In genomic region chr9:56774231-56774630, GRCm38 (mm10) we compare ENCODE assay signal across 8 mouse cellular contexts. TPM values are rescaled to one million over a fixed set of nuclear protein-coding genes. Genes with fewer than 3 reads are reported as not detected.
DNase-seq lines count a peak whose midpoint lies in the region; ATAC-seq lines count a peak whose summit lies in the region.

No protein-coding gene starts in this region.

- no peak for ATAC-seq in midbrain, embryonic 16.5 days
- ATAC-seq in liver, embryonic 11.5 days (replicated peaks; ENCODE audit: low FRiP score): no peak
- ATAC-seq in monocyte, adult 5-6 weeks (replicated peaks; ENCODE audit: insufficient number of reproducible peaks, low FRiP score, low TSS enrichment, poor library complexity, severe bottlenecking): no peak

- H3K4me3 ChIP-seq in midbrain, embryonic 10.5 days: no peak overlapping the region
- no peak overlapping the region for H3K4me3 ChIP-seq in midbrain, embryonic 16.5 days (ENCODE audit: low read depth, low read length)
- H3K4me3 ChIP-seq in liver, embryonic 11.5 days (ENCODE audit: low read depth, low read length): no peak overlapping the region

- DNase-seq in midbrain, embryonic 10.5 days (ENCODE audit: low spot score): peak; percentile 51
- DNase-seq in R1 (ENCODE audit: low read depth, low spot score): peak; percentile 70
- DNase-seq in cerebellum, adult 9-11 months: peak; percentile 66
- DNase-seq in gastrocnemius, postnatal 14 days: peak; percentile 53
- peak; percentile 40 for DNase-seq in liver, embryonic 11.5 days (ENCODE audit: low spot score)
- DNase-seq in right cerebral cortex, postnatal 14 days: peak; percentile 59

- H3K27me3 ChIP-seq in midbrain, embryonic 10.5 days (ENCODE audit: low read depth, poor library complexity, severe bottlenecking): peaks cover 8% of the 10 kb centered on the region; the same call in 1 of the 2 replicates
- H3K27me3 ChIP-seq in midbrain, embryonic 16.5 days (ENCODE audit: control insufficient read depth, insufficient read depth, low read depth, low read length): no peaks in the 10 kb centered on the region
- H3K27me3 ChIP-seq in liver, embryonic 11.5 days (replicated peaks; ENCODE audit: control insufficient read depth, insufficient read depth, low read length): peaks cover 2% of the 10 kb centered on the region; the same call in 1 of the 2 replicates

- WGBS in midbrain, embryonic 10.5 days: 51% methylated on average over 6 of the region's 6 CpGs
- 59% methylated on average over 6 of the region's 6 CpGs for WGBS in midbrain, embryonic 16.5 days
- 37% methylated on average over 6 of the region's 6 CpGs for WGBS in liver, embryonic 11.5 days

- peaks cover 17% of the 10 kb centered on the region for H3K4me1 ChIP-seq in midbrain, embryonic 10.5 days
- H3K4me1 ChIP-seq in midbrain, embryonic 16.5 days (ENCODE audit: control insufficient read depth, insufficient read depth, low read length): peaks cover 14% of the 10 kb centered on the region
- H3K4me1 ChIP-seq in liver, embryonic 11.5 days (replicated peaks; ENCODE audit: control insufficient read depth, insufficient read depth, low read length): no peaks in the 10 kb centered on the region

- H3K9me3 ChIP-seq in midbrain, embryonic 10.5 days (replicated peaks): no peaks in the 10 kb centered on the region
- no peaks in the 10 kb centered on the region for H3K9me3 ChIP-seq in midbrain, embryonic 16.5 days (replicated peaks; ENCODE audit: control insufficient read depth, low read length, poor library complexity, severe bottlenecking)
- H3K9me3 ChIP-seq in liver, embryonic 11.5 days (ENCODE audit: control insufficient read depth, low read length): no peaks in the 10 kb centered on the region

- no peak overlapping the region for H3K4me2 ChIP-seq in midbrain, embryonic 16.5 days (ENCODE audit: low read length)
- H3K4me2 ChIP-seq in liver, embryonic 11.5 days: no peak overlapping the region

- H3K9ac ChIP-seq in midbrain, embryonic 16.5 days (ENCODE audit: low read depth, low read length): no peak overlapping the region
- H3K9ac ChIP-seq in liver, embryonic 11.5 days (ENCODE audit: low read depth, low read length): no peak overlapping the region

- no peak overlapping the region for H3K27ac ChIP-seq in midbrain, embryonic 10.5 days (replicated peaks)
- no peak overlapping the region for H3K27ac ChIP-seq in midbrain, embryonic 16.5 days (ENCODE audit: low read length)
- H3K27ac ChIP-seq in liver, embryonic 11.5 days (ENCODE audit: low read depth, low read length): no peak overlapping the region

- intact Hi-C loops in gastrocnemius, postnatal 14 days (cut with DNase I; ENCODE audit: low total_unique reads): no loop called here

- H3K36me3 ChIP-seq in midbrain, embryonic 10.5 days: no peaks in the 10 kb centered on the region
- H3K36me3 ChIP-seq in midbrain, embryonic 16.5 days (ENCODE audit: control insufficient read depth, insufficient read depth, low read length): no peaks in the 10 kb centered on the region
- H3K36me3 ChIP-seq in liver, embryonic 11.5 days (ENCODE audit: control insufficient read depth, insufficient read depth, low read length): no peaks in the 10 kb centered on the region

RNA-seq across cellular contexts. Expression of gene Lingo1, which starts 22.0 kb away (rescaled TPM):
- 2.8 and 6.4 TPM in 2 replicates for polyA plus RNA-seq in midbrain, embryonic 10.5 days (2016; fragmentation: Nextera tagmentation; extraction: Ambion mirVana)
- polyA plus RNA-seq in midbrain, embryonic 16.5 days (2015; fragmentation: Nextera tagmentation; extraction: Ambion mirVana): 71.0 and 83.0 TPM in 2 replicates
- under 1 TPM; 0.47 to 0.82 TPM for total RNA-seq in gastrocnemius, postnatal 14 days (2021)
- polyA plus RNA-seq in liver, embryonic 11.5 days (2014; fragmentation: Nextera tagmentation; extraction: Ambion mirVana): 2.0 and 2.6 TPM in 2 replicates
- total RNA-seq in monocyte, adult 5-6 weeks (2017): not detected in 3 replicates
